Mouse (Mus musculus): Measurements from ENCODE around the gene Cdkal1.

GRCm38 (mm10) chr13:29497286-29497685 is 358.2 kb downstream of the Cdkal1 start:
- no peak for TF ChIP-seq HCFC1 (IDR thresholded peaks at IDR 0.05; ENCODE audit: borderline replicate concordance, insufficient read depth, low read length)
- TF ChIP-seq MAFK (IDR thresholded peaks at IDR 0.05; ENCODE audit: insufficient read depth, low read depth, low read length) = no peak
- TF ChIP-seq CHD2 (IDR thresholded peaks at IDR 0.05; ENCODE audit: low read depth, low read length) = no peak
- no peak for TF ChIP-seq ZC3H11A (IDR thresholded peaks at IDR 0.05; ENCODE audit: borderline replicate concordance, low read depth, low read length)

Data from ES-E14 (cell line).